Mouse (Mus musculus): ENCODE data around the gene Hes3. TPM values are rescaled to one million over a fixed set of nuclear protein-coding genes. Genes with fewer than 3 reads are reported as not detected.

Hes3 gene
- total RNA-seq, 4 experiments from 2014 or later, result 0.21 to 0.44 (median 0.30) TPM

GRCm38 (mm10) chr4:152260451-152260850 is 31.0 kb downstream of the Hes3 start:
- DNase-seq (ENCODE audit: low spot score in 2 of 2), result no peak

GRCm38 (mm10) chr4:152257070-152257469 is 34.4 kb downstream of the Hes3 start:
- peak in 1 of 2 experiments; percentile 80 for DNase-seq (ENCODE audit: low spot score in 2 of 2)

DNA sequence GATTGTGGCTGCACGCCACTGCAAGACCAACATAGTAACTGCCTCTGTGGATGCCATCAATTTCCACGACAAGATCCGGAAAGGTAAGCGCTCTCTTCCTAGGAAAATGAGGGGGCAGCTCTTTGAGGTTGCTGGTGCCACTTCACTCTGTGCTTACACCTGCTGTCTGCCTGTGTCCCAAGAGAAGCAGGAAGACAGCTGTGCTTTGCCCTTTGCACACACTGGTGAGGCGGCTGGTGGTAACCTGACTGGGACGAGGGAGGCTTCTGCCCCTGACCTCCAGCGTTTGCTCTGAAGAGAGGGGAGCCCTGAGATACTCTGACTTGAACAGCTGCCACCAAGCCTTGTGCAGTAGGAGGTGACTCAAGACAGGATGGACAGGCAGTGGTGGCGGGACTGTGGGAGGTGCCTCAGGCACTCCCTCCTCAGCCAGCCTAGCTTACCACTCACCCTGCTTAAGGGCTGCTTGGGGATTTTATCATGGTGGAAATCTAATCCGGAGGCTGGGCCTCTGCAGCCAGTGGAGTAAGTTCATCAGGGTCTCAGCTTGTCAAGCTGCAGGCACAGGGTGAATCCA is 38.2 kb downstream of the Hes3 start:
- DNase-seq (ENCODE audit: low spot score in 2 of 2), result no peak

GRCm38 (mm10) chr4:152250615-152251014 is 40.8 kb downstream of the Hes3 start:
- no peak for DNase-seq (ENCODE audit: low spot score in 2 of 2)

GRCm38 (mm10) chr4:152247195-152247594 is 44.3 kb downstream of the Hes3 start:
- DNase-seq (ENCODE audit: low spot score in 2 of 2), result no peak

- DNase-seq (ENCODE audit: low spot score in 2 of 2), result peak in 1 of 2 experiments; percentile 82
Observed at GRCm38 (mm10) chr4:152246011-152246410, 45.5 kb downstream of the Hes3 start.

DNA sequence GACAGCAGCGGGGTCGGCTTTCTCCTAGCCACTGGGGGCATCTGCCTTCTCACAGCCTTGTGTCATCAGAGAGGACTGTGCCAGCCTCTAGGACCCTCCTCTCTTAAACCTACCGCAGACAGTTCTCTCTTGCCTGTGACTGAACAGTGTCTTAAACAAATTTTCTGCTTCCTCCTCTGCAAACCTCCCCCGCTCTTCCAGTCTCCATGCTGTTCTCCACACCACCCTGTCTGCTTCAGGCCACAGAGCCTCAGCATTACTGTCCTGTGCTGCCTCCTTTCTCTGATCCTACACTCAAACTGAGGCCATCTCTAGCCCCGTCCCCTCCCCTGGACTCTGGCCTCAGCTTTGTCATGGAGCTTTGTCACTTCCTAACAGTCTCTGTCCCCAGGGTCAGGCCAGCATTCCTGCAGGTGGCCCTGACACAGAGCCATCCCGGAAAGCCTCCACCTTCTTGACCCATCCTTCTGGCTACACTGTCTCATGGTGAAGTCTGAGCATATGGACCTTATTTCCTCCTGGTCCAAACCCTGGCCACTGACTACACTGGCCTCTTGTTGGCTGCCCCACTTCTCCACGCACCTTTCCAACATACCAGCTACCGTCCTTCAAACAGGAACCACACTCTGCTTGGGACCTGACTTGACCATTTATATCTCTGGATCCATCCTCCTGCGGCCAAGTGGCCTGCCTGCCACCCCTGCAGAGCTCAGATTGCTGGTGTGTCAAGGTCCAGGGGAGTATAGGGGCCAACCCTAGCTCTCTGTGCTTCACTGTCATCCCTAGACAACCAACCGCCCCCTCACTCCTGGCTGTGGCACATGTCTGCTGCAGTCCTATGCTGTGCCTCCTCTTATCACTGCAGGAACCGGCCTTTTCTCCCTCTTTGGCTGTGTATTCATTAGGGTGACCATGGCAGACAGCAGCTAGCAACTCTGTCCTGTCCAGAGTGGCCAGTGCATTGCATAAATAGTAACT is 46.6 kb downstream of the Hes3 start:
- DNase-seq (ENCODE audit: low spot score in 2 of 2), result no peak

- no peak for DNase-seq (ENCODE audit: low spot score in 2 of 2)
Observed at GRCm38 (mm10) chr4:152243969-152244368, 47.5 kb downstream of the Hes3 start.

GRCm38 (mm10) chr4:152243241-152243891 is 48.1 kb downstream of the Hes3 start:
- DNase-seq (ENCODE audit: low spot score in 2 of 2), result no peak

DNA sequence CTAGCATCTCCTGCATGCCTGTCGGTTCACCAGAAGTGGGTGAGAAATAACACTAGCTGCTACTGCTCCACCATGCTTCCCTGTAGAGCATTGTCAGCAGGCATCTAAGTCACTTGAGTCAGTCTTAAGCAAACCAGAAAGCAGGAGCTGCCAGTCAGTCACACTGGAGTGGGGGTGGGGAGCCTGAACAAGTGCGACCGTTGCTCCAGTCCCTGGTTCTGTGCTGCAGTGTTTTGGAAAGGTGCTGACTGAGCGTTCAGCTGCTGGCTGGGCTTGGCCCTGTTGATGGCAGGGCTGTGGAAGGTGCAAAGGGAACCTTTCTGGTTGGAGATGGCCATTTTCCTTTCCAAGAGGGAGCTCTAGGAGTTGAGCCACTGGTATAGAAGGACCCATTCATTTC is 51.5 kb downstream of the Hes3 start:
- no peak for DNase-seq (ENCODE audit: low spot score in 2 of 2)

Other genes with a start within 250 kb of the Hes3 start
- gene Plekhg5, start 219.2 kb downstream of the Hes3 start, total RNA-seq (2022), result 10 to 100 TPM; 72.6 to 90.6 (median 82.4) TPM
- gene Tnfrsf25, start 175.7 kb downstream of the Hes3 start, total RNA-seq (2022), result 1 to 10 TPM; 4.3 to 9.8 (median 6.3) TPM
- 1 to 10 TPM; 2.1 to 3.2 (median 2.6) TPM for gene Espn, start 139.3 kb downstream of the Hes3 start, total RNA-seq (2022)
- not detected for gene Hes2, start 132.8 kb downstream of the Hes3 start, total RNA-seq (2022)
- gene Acot7, start 113.5 kb downstream of the Hes3 start, total RNA-seq (2022), result 100 to 1,000 TPM; 281 to 320 (median 303) TPM
- gene Gpr153, start 17.4 kb downstream of the Hes3 start, total RNA-seq (2022), result 10 to 100 TPM; 27.5 to 40.2 (median 31.6) TPM
- 10 to 100 TPM; 44.7 to 51.1 (median 47.3) TPM for gene Icmt, start 5.6 kb upstream of the Hes3 start, total RNA-seq (2022)
- 10 to 100 TPM; 15.5 to 24.1 (median 19.5) TPM for gene Rnf207, start 27.3 kb upstream of the Hes3 start, total RNA-seq (2022)
- 100 to 1,000 TPM; 153 to 206 (median 187) TPM for gene Rpl22, start 34.1 kb upstream of the Hes3 start, total RNA-seq (2022)
- gene Chd5, start 47.0 kb upstream of the Hes3 start, total RNA-seq (2022), result 100 to 1,000 TPM; 152 to 165 (median 162) TPM
- 10 to 100 TPM; 19.9 to 25.5 (median 22.3) TPM for gene Nphp4, start 185.0 kb upstream of the Hes3 start, total RNA-seq (2022)
- gene Kcnab2, start 186.2 kb upstream of the Hes3 start, total RNA-seq (2022), result 100 to 1,000 TPM; 396 to 420 (median 413) TPM

Measured in left cerebral cortex, adult 8-10 months (tissue).